Mouse (Mus musculus): ENCODE results near the gene H2-DMa.

Gene H2-DMa

DNA sequence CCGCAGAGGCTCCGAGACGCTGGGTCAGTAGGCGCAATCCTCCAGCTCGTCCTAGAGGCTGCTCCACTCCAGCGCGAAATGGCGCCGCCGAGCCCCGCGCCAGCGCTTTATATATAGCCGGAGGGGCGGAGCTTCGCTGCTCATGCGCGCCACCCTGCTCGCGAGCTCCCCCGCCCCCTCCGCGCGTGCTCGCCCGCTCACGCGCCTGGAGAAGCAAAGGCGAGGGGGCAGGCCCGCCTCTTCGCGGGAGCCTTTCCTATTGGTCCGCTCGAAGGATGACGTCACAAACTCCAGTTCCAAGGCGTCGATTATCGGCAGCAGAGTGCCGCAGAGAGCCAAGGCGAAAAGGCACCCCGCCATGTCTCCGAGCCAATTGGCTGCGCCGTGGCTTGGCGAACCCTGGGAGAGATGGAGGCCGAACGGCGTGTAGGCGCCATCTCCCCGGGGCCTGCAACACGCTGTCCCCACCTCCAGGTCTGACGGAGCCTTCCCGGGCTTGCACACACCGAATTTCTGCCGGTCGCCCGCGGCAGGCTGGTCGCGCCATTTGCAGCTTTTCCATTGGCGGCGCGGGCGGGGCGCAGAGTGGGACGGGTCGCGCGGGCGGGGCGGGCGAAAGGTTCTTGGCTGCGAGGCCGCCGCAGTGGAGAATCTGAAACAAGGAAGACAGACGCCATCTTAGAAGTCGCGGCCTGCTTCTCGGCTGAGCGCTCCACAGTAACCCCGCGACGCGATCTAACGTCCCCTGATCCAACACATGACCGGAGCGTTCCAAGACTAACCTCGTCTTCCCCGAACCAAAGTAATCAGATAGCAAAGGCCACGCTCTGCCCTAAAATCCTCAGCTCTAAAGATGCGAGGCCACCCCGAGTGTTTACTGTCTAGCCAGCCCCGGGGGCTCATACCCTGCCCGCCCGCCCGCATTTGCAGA, at the start of gene H2-DMa:
H2-DMa (plus strand) TSS at position 293 of the 931 bp plus-strand sequence.
- in situ Hi-C loops (cut with MboI, MseI) = no loop called here

DNA sequence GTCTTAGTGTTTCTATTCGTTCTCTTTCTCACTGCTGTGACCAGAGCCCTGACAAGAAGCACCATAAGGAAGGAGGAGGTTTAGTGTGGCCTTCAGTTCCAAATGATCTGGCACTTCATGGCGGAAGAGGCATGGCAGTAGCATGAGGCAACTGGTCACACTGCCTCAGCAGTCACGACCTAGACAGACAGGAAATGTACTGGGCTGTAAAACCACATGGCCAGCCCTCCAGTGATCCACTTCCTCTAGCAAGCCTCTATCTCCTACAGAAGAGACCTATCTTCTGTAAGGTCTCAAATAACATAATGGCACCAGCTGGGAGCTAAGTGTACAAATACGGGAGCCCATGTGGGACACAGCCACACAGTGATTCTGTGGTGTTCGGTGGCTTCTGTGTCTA, 47.2 kb upstream of the H2-DMa start:
- in situ Hi-C loops (cut with MboI, MseI) = loop anchor here (5.0 kb wide), 1 partner anchor 35 kb away; the partner anchor contains the start of gene Col11a2

DNA sequence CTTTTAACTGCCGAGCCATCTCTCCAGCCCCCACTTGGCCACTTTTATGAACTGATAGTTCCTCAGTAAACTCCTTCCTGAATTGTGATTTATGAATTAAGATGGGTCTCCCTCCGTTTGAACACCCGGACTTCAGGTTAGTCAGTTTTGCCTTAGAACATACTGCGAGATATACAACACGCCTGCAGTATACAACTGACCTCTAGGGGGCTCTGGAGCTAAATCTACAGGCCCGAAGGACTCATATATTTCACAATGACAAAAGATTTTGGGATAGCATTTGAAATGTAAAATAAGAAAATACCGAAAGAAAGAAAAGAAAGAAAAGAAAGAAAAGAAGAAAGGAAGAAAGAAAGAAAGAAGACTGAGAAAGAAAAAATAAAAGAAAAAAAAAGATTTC, 44.1 kb upstream of the H2-DMa start:
- in situ Hi-C loops (cut with MboI, MseI) = no loop called here

DNA sequence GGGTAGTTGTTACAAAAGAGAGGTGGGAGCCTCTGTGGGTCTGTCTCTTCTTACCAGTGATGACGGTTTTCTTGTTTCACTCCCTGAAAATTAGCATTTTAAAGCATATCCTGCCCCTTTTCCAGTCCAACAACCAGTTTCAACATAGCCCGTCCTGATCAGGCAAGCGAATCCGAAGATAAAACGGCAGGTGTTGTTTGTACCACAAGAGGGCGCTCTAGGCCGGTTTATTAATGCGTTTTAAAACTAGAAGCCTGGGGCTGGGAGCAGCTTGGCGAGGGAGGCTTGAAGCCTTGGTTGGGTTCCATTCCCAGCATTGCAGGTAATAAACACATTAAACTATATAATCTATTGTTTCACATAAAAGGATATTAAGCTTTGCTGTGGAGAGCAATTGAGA, 41.8 kb upstream of the H2-DMa start:
- in situ Hi-C loops (cut with MboI, MseI) = no loop called here

DNA sequence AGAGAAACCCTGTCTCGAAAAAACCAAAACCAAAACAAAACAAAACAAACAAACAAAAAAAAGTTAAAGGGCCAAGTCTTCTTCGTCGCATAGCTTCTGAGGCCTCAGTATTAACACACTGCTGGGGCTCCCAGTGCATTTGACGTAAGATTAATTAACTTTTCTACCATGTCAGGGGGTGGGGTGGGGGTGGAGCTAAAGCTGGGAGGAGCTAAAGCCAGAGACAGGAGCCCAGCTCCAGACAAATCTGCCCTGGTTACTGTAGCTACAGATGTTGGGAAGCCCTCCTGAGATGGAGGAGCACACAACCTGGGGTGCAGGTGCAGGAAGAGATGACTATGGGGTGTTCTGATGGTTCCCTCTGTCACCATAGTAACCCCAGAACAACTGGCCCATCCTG, 41.2 kb upstream of the H2-DMa start:
- in situ Hi-C loops (cut with MboI, MseI) = no loop called here

DNA sequence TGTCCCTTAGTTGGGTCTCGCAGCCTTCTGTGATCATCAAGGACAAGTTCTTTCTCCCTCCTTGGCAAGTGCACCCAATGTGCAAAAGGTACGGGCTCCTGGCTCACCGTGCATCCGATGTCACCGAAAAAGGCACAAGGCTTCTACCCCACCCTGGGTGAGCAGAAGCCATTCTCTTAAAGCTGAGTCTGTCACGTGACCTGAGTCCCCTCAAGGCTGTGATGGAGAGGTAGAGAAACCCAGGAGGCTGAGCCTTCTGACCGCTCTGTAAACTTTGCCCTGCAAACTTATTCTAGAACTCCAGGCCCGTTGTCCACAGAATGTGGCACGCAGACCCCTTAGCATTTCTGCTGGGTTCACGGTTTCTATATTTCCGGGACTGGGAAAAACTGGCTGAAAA, 40.3 kb upstream of the H2-DMa start:
- in situ Hi-C loops (cut with MboI, MseI) = no loop called here

DNA sequence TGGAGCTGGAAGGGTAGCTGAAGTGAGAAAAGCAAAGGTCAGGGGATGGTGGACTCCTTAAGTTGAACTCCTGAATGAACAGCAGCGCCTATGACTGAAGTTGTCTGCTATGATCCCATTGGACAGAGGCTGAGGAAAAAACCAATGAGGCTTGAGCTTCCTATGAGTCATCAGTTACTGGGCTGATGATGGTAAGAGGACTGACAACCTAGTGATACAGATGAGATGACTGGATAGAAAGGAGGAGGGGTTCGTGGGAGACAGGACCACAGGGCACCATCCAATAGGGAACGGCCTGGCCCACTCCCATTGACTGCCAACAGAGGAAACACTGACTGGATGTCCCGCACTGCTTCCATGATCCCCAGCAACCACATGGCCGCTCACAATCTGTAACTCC, 39.7 kb upstream of the H2-DMa start:
- in situ Hi-C loops (cut with MboI, MseI) = no loop called here

DNA sequence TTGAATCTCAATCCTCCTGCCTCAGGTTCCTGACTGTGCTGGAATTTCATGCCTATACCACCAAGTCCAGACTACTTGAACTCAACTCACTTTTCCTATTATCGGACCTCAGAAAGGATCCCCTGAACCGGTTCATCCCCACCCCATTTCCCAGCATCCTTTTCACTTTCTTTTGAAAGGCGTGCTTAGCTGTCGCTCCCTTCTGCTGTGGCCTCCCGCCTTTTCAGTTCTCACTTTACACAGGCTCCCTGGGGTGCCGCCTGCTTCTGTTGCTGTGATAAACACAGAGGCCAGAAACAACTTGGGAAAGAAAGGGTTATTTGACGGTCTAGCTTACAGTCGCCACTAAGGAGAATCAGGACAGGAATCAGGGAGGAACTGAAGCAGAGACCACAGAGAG, 36.2 kb upstream of the H2-DMa start:
- in situ Hi-C loops (cut with MboI, MseI) = no loop called here

DNA sequence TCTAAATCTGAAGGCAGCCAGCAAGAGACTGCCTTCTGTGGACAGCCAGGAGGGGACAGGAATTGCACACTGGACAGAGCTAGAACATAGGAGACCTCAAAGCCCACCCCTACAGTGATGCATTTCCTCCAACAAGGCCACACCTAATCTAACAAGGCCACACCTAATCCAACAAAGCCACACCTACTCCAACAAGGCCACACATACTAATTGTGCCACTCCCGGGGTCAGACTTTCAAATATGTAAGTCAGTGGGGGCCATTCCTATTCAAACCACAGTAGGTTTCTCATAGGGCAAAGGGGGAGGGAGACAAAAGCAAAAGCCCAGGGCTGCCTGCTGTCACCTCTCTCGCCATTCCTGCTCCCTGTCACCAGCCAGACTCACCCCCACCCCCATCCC, 32.0 kb upstream of the H2-DMa start:
- in situ Hi-C loops (cut with MboI, MseI) = no loop called here

DNA sequence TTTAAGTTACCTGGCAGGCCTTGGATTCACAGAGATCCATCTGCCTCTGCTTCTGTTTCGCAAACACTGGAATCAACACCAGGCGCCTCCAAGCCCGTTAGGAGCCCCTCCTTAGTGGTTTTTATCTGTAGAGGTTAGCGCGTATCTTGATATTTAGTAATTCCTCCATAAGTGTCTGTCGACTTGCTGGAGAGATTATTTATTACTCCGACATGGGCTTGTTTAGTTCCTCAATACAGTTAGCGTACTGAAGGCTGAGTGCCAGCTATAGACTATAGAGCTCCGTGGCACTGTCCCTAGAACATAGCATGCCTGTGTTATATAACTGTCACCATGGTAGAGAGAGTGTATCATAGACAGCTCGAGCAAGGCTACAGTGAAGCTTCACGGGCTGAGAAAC, 31.2 kb upstream of the H2-DMa start:
- in situ Hi-C loops (cut with MboI, MseI) = no loop called here

DNA sequence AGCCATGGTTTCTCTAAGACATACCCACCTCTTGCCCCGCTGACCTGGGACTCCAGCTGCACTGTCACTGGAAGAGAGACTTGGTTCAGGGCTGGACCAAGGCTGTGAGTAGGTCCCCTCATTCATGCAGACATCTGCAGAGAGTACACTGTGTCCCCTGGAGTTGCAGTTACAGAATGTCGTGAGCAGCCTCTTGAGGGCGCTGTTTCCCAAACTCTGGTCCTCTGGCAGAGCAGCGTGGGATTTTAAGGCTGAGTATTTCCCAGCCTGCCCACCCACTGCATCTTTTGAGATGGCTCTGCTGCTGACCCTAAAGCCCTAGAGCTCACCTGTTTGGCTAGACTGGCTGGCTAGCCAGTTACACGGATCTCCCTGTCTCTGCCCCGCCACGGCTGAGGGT, 28.4 kb upstream of the H2-DMa start:
- in situ Hi-C loops (cut with MboI, MseI) = loop anchor here (5.0 kb wide), 1 partner anchor 71 kb away; no protein-coding TSS in a partner anchor

DNA sequence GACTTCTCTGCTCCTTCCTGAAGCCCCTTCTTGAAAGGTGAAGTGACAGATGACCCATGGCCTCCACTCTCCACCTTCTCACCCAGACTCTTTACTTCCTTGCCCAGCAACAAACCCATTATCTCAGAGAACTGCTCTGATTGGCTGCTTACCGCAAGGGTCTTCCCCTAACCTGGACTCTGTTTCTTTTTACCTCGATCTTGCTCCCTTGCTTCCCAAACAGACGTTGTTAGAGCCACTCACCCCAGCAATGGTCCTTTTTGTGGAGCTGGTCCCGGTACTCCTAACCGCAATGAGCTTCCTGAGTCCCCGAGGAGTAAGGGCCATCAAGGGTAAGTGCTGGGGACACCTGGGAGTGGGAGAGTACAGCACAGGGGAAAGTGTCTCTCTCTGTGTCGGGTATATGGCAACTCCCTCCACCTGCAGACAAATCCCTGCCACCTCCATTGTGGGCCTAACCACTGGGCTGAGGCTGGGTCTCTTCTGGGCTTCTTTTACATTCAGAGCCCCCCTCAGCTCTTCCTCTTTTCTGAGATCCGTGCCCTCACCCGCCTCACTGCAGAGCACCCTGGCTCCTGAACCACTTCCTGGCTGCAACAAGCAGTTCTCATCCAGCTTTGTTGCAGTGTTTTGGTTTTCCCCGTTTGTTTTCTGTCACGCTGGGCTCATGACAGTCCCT, 27.0 kb upstream of the H2-DMa start, which contains the start of gene H2-Oa:
H2-Oa (plus strand) TSS at position 144 of the 679 bp plus-strand sequence.
- in situ Hi-C loops (cut with MboI, MseI) = loop anchor here (5.0 kb wide), 1 partner anchor 70 kb away; no protein-coding TSS in a partner anchor

DNA sequence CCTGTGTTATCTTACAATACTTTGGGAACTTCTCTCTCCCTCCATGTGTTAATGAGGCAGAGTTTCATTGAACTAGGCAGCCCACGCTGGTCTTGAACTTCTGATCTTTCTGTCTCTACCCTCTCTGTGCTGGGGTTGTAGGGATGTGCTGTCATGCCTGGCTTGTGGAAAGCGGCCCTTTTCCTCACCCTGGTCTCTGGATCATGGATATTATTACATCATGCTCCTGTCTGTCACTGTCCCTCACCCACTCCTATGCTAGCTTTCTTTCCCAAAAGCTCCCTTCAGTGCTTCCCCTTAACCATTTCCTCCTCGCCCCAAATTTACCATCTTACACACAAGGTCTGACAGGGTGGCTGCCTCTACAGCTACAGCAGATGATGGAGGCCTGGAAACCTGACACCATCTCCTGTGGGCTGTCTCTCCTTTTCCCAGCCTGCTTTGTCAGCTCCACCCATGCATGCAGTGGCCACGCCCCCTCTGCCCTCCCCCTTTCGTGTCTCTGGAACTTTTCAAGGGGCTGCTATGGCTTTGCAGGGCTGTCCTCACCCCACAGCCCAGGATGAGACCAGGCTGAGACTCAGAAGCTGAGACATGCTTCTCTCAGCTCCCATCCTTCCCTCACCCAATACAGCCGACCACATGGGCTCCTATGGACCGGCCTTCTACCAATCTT, 26.0 kb upstream of the H2-DMa start:
- in situ Hi-C loops (cut with MboI, MseI) = loop anchor here (5.0 kb wide), 1 partner anchor 69 kb away; no protein-coding TSS in a partner anchor

DNA sequence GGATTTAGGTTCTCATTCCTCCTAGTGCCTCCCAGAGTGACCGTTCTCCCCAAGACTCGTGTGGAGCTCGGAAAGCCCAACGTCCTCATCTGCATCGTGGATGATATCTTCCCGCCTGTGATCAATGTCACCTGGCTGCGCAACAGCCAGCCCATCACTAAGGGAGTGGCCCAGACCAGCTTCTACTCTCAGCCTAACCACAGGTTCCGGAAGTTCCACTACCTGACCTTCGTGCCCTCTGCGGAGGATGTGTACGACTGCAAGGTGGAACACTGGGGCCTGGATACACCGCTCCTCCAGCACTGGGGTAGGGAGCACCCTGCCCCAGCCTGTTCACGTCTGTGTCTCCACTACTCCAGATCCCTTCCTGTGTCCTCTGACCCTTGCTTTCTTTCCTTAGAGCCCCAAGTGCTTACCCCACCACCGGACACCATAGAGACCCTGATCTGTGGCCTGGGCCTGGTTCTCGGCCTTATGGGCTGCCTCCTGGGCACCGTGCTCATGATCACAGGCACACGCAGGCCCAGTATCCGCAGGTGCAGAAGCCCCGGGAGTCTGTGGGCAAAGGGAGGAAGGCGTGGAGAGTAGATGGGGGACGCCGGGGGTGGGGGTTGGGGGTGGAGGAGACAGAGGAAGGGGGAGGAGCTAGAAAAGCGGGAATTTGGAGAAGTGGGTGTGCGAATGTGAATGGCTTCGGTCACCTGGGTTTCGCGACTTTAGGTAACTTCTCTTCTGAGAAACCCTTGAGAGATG, 24.9 kb upstream of the H2-DMa start:
- in situ Hi-C loops (cut with MboI, MseI) = loop anchor here (5.0 kb wide), 1 partner anchor 68 kb away; no protein-coding TSS in a partner anchor

DNA sequence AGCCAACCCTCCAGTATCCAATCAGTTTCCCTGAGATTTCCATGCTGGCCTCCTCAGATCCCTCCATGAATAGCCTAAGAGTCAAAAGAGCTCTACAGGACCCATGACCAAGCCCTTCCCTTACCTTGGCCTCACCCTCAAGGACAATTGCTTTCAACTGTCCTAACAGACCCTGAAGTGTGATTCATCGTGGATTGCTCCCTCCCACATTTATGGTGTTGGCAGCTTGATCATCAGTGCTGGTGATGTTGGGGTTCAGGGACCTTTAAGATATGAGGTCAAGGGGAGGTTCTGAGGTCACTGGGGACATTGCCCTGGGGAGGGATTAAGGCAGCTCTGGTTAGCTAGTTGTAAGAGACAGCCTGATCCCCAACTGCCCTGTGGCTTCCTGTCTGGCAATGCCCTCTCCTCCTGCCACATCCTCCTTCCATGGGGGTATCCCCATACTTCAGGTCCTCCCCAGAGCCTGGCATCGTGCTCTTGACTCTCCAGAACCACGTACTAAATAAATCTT, 22.8 kb upstream of the H2-DMa start:
- in situ Hi-C loops (cut with MboI, MseI) = no loop called here

DNA sequence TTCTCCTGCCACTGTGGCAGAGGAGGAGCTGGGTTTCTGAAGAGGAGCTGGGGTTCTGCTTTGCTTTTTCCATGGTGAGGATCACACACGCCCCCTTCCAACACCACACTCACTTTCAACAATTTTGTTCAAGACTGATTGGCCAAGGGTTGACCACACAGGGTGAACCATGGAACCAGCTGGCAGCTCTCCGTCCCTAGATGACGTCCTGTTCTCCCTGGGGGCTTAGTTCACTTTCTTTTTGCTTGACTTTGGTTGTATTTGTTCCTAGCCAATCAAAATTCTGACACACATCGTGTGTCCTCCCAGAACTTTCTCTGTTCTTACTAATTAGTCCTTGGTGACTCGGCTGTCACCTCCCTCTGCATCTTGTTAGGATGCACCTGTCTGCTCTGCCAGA, 22.1 kb upstream of the H2-DMa start:
- in situ Hi-C loops (cut with MboI, MseI) = no loop called here

DNA sequence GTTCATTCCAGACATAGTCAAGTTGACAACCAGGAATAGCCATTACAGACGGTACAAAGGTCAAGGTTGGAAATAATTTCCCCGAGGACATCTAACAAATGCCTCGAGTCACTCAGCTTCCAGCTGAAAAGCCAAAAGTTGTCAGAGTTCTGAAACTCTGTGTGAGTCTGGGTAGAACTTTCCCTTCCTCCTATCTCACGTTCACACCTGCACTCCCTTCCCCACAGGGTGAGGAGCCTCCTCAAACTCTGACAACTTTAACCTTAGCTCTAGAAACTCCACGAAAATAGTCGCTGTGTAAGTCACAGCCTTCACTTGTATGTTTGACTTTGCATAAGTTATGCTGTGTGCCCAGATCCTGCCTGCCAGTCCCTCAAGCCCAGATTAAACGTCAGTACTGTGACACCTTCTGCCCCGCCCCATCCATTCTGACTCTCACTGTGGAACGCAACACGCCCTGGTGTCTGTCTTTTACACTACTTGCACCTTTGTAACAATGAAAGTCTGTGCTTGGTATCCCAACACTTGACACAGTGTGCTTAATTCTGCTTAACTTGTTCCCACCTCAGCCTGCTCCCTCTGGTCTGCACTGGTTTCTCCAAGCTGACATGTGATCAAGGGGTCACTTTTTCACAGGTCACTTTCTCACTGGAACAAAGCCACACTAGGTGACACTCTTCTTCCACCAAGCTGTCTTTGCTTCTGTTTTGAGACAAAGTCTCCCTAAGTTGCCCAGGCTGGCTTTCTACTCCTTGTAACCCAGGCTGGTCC, 20.4 kb upstream of the H2-DMa start:
- in situ Hi-C loops (cut with MboI, MseI) = no loop called here

DNA sequence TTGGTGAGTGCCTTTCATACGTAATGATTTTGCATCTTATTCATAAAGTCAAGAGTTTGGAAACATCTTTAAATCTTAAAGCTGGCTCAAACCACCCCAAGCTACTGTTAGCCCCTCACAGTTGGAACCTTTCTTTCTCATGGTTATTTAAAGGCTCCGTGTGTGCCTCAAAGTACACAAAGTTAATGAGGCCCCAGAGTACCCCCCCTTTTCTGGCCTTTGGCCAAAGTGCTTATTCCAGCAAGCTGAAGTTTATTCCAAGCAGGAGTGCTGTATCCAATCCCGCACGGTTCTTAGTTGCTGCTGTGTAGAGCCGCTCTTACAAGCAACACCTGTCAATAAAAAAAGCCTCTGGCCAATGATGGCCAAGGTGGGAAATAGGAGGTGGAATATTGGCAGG, 19.8 kb upstream of the H2-DMa start:
- in situ Hi-C loops (cut with MboI, MseI) = no loop called here

DNA sequence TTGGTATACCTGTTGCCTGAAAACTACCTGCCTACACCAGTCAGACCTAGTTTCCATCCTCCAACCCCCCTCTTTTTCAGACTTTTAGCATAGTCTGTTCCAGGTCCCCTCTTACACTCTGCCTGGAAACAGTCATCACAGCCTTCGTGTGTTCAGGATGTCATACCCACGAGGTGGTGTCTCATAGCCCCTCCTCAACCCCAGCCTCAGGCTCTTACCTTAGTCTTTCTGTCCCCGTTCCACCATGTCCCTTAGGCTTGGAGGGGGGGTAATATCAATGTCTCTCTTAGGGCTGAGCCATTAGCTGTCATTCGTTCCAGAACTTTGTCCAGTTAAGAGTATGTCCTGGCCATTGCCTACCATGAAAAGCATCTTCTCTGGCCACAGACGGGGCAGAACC, 18.2 kb upstream of the H2-DMa start:
- in situ Hi-C loops (cut with MboI, MseI) = no loop called here

DNA sequence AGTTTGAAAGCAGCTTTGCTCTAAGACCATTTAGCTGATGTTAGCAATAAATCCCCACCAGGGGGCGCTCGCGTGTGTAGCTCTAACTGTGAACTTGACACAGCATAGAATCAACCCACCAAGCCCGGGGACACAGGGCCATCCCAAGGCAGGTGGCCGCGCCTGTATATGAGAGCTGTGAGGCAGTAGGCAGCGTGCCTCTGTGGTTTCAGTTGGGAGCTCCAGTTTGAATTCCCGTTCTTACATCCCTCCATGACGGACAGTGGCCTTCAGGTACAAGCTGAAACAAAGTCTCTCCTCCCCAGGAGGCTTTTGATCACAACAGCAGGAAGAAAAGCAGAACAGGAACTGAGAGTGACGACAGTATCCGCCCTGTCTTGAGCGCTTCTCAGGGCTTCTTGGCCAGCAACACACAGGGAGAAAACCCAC, 17.7 kb upstream of the H2-DMa start:
- in situ Hi-C loops (cut with MboI, MseI) = no loop called here

Data from T-helper 2 cell (primary cell).